Mouse (Mus musculus) forebrain, embryonic 14.5 days (tissue): ENCODE results near the gene Satb2. TPM values are rescaled to one million over a fixed set of nuclear protein-coding genes. Genes with fewer than 3 reads are reported as not detected.
A peak's percentile ranks its signal among the peaks of the same experiment; 100 is the strongest.

Experiments used
- ATAC-seq: fragments of 200-750 bp; cut with Nextera tagmentation; 2 replicates; pipeline ENCODE4 v1.8.0; 2017; ENCODE audit warnings: mild to moderate bottlenecking, moderate library complexity
- DNase-seq: peaks from one replicate; pipeline ENCODE4 v3.0.0-alpha.2; 2015; ENCODE audit warnings: low spot score
- H3K27ac ChIP-seq: fragments of 300-500 bp; sonication (generic); 2 replicates; pipeline ENCODE4 v1.5.1; 2014; ENCODE audit warnings: low read depth, mild to moderate bottlenecking, control low read depth, low read length, moderate library complexity
- H3K27me3 ChIP-seq: fragments of 300-500 bp; sonication (generic); replicated peaks from 2 replicates; pipeline ENCODE4 v1.6.1; 2014; ENCODE audit warnings: low read length, control low read depth, mixed read lengths; ENCODE audit not compliant: control insufficient read depth, insufficient read depth
- H3K36me3 ChIP-seq: fragments of 300-500 bp; sonication (generic); 2 replicates; pipeline ENCODE4 v1.6.1; 2014; ENCODE audit warnings: low read length, control low read depth; ENCODE audit not compliant: control insufficient read depth, insufficient read depth
- H3K4me1 ChIP-seq: fragments of 300-500 bp; sonication (generic); 2 replicates; pipeline ENCODE4 v1.6.1; 2014; ENCODE audit warnings: antibody characterized with exemption, low read length, control low read depth; ENCODE audit not compliant: control insufficient read depth, insufficient read depth
- H3K4me2 ChIP-seq: fragments of 300-500 bp; sonication (generic); 2 replicates; pipeline ENCODE4 v1.6.1; 2014; ENCODE audit warnings: mild to moderate bottlenecking, control low read depth, low read length
- H3K4me3 ChIP-seq: fragments of 300-500 bp; sonication (generic); 2 replicates; pipeline ENCODE4 v1.5.1; 2014; ENCODE audit warnings: low read depth, low read length, control low read depth
- H3K9ac ChIP-seq: fragments of 300-500 bp; sonication (generic); 2 replicates; pipeline ENCODE4 v1.6.1; 2014; ENCODE audit warnings: mild to moderate bottlenecking, low read length, control low read depth, moderate library complexity
- H3K9me3 ChIP-seq: fragments of 300-500 bp; sonication (generic); replicated peaks from 2 replicates; pipeline ENCODE4 v1.6.1; 2016; ENCODE audit warnings: low read length, control low read depth, mixed read lengths; ENCODE audit not compliant: control insufficient read depth
- WGBS: fragments of 180-500 bp; shearing (Covaris S2); extraction: QIAGEN DNeasy Blood & Tissue Kit; methylation state at CpG from one replicate; pipeline ENCODE4 v1.1.7; 2014; 5-methylcytosine and 5-hydroxymethylcytosine counted together
- polyA plus RNA-seq: library from polyadenylated mRNA; unstranded; fragments of >200 nt; fragmentation: Nextera tagmentation; extraction: Ambion mirVana; gene quantifications from 2 replicates; pipeline ENCODE4 v1.2.1, GENCODE M21; 2014

Gene Satb2
- polyA plus RNA-seq, 1 experiment from 2014 or later = 20.1 TPM

DNA sequence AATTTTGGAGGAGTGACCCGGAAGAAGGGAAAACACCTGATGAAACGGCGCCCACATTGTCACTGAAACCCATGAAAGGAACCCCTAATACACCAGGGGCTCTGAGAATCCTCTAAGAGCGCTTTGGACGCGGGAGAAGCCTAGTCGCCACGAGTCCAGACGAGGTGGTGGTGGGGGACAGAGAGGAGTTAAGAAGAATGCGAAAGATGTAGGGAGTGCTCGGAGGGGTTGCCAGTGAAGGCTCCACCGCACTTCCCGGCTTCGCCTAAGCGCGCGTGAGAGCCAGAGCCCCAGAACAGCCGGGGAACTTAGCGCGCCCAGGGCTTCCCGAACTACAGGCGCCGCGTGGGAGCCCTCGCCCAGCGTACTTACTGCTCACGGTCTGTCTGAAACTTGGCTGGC lies 7.7 kb downstream of the Satb2 start:
- Histone ChIP-seq H3K27me3 (peaks cover 20% of the 10 kb centered on the region), H3K27ac (peak overlapping the region; percentile 94), H3K9ac (peak overlapping the region; percentile 84), H3K36me3 (no peaks in the 10 kb centered on the region), H3K4me2 (peak overlapping the region; percentile 69), H3K4me3 (peak overlapping the region; percentile 81), H3K9me3 (no peaks in the 10 kb centered on the region), H3K4me1 (peaks cover 13% of the 10 kb centered on the region)
- under 1% methylated on average over 27 of the region's 27 CpGs for WGBS
- DNase-seq = peak; percentile 59
- ATAC-seq = no peak

DNA sequence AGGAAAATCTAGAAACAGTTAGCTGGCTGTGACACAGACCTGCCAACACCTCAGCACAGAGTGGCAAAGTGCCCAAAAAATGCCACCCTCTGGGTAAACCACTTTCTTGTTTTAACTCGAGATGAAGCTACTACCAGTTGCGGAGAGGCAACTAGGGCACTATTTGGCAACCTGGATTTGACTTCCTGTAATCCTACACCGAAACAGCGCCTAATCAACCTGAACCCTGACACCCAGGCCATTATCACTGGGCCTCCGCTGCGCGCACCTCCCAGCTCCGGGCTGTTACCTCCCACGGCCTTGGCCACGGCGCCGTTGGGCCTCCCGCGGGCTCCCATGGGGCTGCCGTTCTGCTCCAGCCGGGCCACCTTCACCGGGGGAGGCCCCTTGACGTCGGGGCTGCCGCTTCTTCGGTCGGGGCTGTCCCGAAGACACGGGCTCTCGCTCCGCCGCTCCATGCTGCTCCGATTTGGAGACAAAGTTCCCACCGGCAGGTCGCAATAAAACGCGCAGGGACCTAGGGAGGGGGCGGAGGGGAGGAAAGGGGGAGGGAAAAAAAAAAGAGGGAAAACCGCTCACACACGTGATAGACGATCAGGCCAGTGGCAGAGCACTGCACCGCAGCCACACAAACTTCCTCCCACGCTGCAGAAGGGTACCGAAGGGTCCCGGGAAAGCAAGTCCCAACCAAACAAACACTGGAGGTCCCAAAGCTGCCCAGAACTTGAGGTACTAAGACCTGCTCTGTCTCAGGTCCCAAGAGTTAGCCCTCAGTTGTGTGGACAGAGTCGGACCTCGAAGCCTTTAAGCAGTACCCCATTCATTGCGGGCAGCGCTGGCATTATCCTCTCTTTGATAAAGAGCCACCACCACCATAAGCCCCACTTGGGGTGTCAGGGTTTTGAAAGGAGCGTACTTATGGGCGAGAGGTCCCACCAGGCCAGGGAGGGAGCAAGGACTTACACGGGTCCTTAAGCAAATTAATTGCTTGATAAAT lies 8.8 kb downstream of the Satb2 start:
- Histone ChIP-seq H3K36me3 (no peaks in the 10 kb centered on the region), H3K4me2 (peak overlapping the region; percentile 69), H3K4me3 (peak overlapping the region; percentile 81), H3K9me3 (no peaks in the 10 kb centered on the region), H3K9ac (peak overlapping the region; percentile 84), H3K27ac (peak overlapping the region; percentile 94; the same call in 1 of the 2 replicates), H3K4me1 (peaks cover 13% of the 10 kb centered on the region), H3K27me3 (peaks cover 13% of the 10 kb centered on the region)
- WGBS = 4% methylated on average over 47 of the region's 47 CpGs
- DNase-seq (peak; percentile 78), ATAC-seq (no peak)

DNA sequence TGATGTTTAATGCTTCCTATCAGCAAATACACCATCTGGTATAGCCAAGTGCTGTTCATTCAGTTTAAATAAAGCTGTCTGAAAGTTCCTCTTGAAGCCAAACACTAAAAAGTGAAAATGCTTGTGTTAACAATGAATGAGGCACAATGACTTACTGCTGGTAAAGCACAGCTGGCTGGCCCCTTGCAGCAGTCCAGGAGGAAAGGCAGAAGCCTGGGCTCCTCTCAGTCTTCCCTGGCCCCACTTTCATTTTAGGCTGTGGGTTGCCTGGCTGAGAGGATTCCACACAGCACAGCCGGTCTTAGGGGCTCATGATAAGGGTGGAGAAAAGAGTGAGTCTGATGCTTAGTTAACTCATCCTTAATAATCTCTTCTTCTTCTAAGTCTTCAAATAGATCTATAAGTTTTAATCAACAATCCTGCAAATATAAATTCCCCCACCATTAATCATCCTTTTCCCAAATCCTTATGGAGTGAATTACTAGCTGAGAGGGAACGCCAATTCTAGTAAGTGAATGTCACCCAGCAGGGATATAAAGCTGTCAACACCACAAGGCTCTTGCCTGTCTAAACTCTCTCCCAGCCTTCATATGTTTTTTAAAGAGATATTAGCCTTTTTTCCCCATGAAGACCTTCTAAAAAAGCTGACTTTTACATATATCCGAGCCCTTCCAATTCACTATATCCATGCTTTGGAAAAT lies 12.4 kb downstream of the Satb2 start:
- H3K9me3 ChIP-seq = no peaks in the 10 kb centered on the region
- ATAC-seq = no peak
- 62% methylated on average over 3 of the region's 3 CpGs for WGBS
- peak overlapping the region; percentile 18 for H3K4me2 ChIP-seq
- peaks cover 13% of the 10 kb centered on the region for H3K4me1 ChIP-seq
- H3K27ac ChIP-seq = no peak overlapping the region
- peak overlapping the region; percentile 5; the same call in 1 of the 2 replicates for H3K4me3 ChIP-seq
- DNase-seq = peak; percentile 25
- H3K27me3 ChIP-seq = peaks cover 13% of the 10 kb centered on the region
- H3K9ac ChIP-seq = no peak overlapping the region
- H3K36me3 ChIP-seq = no peaks in the 10 kb centered on the region

DNA sequence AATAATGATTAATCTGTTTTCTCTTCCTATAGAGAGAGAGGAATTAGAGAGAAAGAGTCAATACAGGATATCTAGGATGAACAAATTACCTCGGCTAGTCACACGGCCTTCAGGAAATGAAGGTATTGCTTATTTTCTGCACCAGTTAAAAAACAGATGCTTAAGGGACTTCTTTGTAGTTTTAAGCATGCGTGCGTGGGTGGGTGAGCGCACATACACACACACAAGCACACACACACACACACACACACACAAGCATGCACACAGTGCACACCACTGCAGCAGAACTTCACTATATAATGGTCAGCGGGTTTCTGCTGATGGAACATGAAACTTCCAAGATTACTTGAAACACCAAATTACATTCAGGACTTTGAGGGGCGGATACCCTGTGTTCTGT lies 14.0 kb downstream of the Satb2 start:
- DNase-seq (no peak), ATAC-seq (no peak)
- Histone ChIP-seq H3K4me1 (peaks cover 3% of the 10 kb centered on the region; the same call in 1 of the 2 replicates), H3K27me3 (peaks cover 7% of the 10 kb centered on the region), H3K4me3 (no peak overlapping the region), H3K27ac (no peak overlapping the region), H3K9ac (no peak overlapping the region), H3K9me3 (no peaks in the 10 kb centered on the region), H3K36me3 (no peaks in the 10 kb centered on the region), H3K4me2 (no peak overlapping the region)
- WGBS = 85% methylated on average over 7 of the region's 7 CpGs

DNA sequence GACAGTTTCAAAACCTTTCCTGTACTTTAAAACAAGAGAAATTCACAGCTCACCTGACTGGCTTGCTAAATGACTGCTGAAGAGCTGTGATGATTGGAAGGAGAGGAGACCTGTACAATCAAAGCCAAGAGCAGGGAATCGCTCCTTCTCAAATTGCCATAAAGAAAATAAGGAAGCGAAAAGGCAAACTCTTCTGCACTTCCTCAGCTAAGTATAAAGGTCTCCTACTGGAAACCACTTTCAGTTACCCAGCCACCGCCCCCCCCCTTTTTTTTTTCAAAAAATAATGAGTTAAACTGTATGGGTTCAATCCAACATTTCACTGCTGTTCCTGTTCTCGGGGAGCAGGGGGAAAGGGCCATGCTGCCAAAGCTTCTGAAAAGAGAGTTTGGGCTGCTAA lies 15.2 kb downstream of the Satb2 start:
- ATAC-seq (no peak), DNase-seq (peak; percentile 48)
- Histone ChIP-seq H3K9ac (no peak overlapping the region), H3K4me3 (no peak overlapping the region), H3K4me2 (no peak overlapping the region), H3K36me3 (no peaks in the 10 kb centered on the region), H3K27ac (no peak overlapping the region), H3K9me3 (no peaks in the 10 kb centered on the region), H3K4me1 (no peaks in the 10 kb centered on the region), H3K27me3 (no peaks in the 10 kb centered on the region)
- 72% methylated on average over 4 of the region's 4 CpGs for WGBS

- Histone ChIP-seq H3K27ac (no peak overlapping the region), H3K9me3 (no peaks in the 10 kb centered on the region), H3K4me1 (no peaks in the 10 kb centered on the region), H3K4me3 (no peak overlapping the region), H3K36me3 (peaks cover 4% of the 10 kb centered on the region; the same call in 1 of the 2 replicates), H3K9ac (no peak overlapping the region), H3K4me2 (no peak overlapping the region), H3K27me3 (no peaks in the 10 kb centered on the region)
- WGBS = 92% methylated on average over 5 of the region's 5 CpGs
- ATAC-seq = no peak
- no peak for DNase-seq
Measured at GRCm38 (mm10) chr1:56958996-56959395, 19.5 kb downstream of the Satb2 start.

GRCm38 (mm10) chr1:56957942-56958341 lies 20.5 kb downstream of the Satb2 start:
- Histone ChIP-seq H3K36me3 (peaks cover 4% of the 10 kb centered on the region; the same call in 1 of the 2 replicates), H3K9ac (no peak overlapping the region), H3K27me3 (no peaks in the 10 kb centered on the region), H3K4me3 (no peak overlapping the region), H3K27ac (no peak overlapping the region), H3K4me2 (no peak overlapping the region), H3K9me3 (no peaks in the 10 kb centered on the region), H3K4me1 (no peaks in the 10 kb centered on the region)
- ATAC-seq (no peak), DNase-seq (no peak)
- WGBS = 90% methylated on average over 7 of the region's 7 CpGs

DNA sequence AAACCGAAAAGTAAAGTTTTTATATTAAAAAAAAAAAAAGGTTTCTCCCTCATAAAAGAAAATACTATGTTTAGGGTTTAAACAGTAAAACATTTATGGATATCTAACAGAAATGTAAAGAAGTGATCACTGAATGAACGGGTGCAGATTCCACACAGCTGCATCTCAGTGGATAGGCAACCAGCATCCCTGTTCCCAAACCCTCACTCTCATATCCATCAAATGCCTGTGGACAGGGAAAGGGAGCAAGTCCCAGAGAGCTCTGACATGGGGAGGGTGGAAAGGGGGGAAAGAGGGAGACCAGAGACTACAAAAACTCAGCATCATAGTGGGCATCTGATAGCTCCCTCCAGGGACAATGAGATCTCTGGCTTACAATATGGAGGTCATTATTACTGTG lies 21.6 kb downstream of the Satb2 start:
- Histone ChIP-seq H3K4me1 (no peaks in the 10 kb centered on the region), H3K4me3 (no peak overlapping the region), H3K27me3 (no peaks in the 10 kb centered on the region), H3K9ac (no peak overlapping the region), H3K4me2 (no peak overlapping the region), H3K36me3 (peaks cover 4% of the 10 kb centered on the region; the same call in 1 of the 2 replicates), H3K9me3 (no peaks in the 10 kb centered on the region), H3K27ac (no peak overlapping the region)
- 91% methylated on average over 2 of the region's 2 CpGs for WGBS
- DNase-seq (no peak), ATAC-seq (no peak)
